Mouse (Mus musculus) right cerebral cortex, adult 18-20 months (tissue): Measurements from ENCODE around the gene Aak1.

Source experiments
- DNase-seq: peaks from one replicate; pipeline ENCODE4 v3.0.0; 2022; ENCODE audit warnings: mixed read lengths

Gene Aak1

DNA sequence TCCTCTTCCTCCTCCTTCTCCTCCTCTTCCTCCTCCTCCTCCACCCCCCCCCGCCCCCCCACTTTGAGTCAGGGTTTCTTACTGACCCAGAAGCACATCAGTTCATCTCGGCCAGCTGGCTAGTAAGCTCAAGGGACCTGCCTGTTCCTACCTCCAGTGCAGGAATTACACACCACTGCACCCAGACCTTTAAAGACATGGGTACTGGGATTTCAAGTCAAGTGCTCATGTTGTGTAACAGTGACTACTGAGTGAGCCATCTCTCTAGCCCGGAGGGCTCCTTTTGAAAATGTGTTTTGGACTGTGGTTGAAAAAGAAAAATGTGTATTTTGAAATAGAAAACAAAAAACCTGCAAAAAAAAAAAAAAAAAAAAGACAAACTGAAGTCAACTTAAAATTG lies 50.6 kb downstream of the Aak1 start:
- no peak for DNase-seq

DNA sequence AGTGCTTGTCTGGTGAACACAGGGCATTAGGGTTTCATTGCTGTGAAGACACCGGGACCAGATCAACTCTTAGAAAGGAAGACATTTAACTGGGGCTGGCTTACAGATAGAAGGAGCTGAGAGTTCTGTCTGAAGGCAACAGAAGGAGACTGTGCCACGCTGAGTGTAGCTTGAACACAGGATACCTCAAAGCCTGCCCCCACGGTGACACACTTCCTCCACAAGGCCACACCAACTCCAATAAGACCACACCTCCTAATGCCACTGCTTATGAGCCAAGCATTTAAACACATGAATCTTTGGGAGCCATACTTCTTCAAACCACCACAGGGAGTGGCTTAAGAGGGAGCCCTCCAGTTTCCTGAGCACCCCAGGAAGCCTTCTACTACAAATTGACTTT lies 51.2 kb downstream of the Aak1 start:
- DNase-seq: no peak

DNA sequence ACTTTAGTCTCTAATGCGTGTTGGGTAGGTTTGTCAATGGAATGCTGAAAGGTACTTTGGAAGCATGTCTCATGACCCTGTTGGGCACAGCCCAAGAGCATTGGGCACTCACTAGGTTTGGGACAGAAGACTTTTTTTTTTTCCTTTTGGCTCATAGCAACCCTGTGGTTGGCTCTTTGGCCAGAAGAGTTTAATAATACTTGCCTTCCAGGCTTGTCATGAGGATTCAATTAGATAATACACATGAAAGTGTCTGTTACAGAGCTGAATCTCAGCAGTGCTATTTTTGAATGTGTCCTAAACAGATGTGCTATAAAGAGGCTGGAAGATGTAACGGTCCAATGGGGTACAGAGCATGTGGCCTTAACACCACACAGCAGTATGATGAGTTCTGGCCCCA lies 56.2 kb downstream of the Aak1 start:
- no peak for DNase-seq

DNA sequence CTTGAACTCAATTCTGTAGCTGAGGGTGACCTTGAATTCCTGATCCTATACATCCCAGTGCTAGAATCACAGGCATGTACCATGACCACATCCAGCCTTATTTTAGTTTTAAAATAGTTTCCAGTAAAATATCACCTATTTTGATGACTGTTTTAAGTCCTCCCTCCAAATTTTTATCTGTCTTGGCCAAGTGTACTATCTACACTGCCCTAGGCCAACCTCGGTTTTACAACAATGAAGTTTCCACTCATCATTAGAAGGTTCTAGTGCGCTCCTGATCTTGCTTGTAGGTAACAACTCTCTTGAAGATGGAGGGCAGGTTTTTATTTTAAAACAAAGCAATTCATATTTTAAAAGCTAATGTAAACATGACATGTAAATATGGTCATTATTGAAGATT lies 57.9 kb downstream of the Aak1 start:
- DNase-seq: no peak

DNA sequence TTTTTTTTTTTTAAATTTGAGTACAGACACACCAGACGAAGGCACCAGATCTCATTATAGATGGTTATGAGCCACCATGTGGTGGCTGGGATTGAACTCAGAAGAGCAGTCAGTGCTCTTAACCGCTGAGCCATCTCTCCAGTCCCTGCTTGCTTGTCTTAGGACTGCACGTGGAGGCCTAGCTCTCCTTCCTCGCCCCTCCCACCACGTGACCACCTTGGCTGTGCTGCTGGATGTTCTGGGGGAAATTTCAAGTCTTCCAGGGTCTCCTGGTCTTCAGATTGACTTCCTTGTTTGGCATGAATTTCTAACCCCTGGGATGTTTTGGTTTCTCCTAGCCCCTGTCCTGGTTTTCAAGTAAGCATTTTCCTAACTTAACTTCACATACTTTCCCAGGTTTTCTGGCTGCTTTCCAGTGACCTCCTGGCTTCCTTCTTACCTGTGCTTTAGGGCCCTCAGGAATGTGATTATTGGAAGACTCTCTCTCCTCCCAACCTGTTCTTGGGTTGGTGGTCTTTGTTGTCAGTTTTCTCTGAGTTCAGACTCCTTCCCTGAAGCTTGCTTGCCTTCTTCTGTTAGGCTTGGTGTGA lies 59.3 kb downstream of the Aak1 start:
- no peak for DNase-seq

DNA sequence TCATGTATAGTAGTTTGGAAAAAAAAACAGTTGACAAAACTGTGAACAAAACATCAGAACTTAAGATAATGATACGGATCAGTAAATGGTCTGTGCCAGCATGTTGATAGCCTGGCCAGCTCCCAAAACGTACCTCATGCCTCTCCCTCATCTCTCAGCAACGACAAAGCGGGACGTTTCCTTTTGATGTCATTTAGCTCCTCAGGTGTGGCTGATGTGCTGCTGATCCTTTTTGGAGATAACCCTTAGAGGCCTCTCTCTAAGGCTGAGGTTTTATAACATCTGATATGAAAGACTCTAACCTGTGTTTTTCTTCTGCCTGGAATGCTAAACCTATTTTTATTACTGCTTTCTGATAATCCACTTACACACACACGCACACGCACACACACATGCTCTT lies 60.6 kb downstream of the Aak1 start:
- DNase-seq: no peak

DNA sequence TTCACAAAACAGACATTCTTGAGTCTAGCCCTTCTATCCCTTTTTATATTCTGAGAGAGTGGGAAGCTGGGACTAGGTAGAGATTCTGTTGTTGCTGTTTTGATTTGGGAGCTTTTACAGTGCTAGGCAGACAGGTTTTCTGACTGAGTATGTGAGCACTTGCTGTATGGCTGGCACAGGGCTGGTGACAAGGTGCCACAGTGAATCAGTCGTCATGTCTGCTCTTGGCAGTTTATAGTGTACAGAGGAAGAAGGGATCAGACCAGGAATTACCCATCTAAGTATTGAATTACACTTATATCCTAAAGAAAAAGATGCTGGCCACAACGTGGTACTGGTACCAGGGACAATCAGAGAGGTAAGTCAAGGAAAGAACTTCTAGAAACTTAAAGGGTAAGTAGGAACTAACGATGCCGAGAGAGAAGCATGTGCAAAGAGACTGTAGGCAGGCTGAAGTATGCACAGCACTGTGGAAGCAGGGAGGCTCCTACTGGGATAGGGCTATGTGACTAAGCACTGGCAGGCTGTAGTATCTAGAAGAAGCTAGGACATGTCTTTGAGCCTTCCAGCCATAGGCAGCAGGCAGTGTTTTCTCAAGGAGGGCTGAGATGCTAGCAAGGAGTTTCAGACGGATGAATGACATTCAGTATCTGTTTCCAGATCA lies 67.0 kb downstream of the Aak1 start:
- DNase-seq: peak; percentile 38

DNA sequence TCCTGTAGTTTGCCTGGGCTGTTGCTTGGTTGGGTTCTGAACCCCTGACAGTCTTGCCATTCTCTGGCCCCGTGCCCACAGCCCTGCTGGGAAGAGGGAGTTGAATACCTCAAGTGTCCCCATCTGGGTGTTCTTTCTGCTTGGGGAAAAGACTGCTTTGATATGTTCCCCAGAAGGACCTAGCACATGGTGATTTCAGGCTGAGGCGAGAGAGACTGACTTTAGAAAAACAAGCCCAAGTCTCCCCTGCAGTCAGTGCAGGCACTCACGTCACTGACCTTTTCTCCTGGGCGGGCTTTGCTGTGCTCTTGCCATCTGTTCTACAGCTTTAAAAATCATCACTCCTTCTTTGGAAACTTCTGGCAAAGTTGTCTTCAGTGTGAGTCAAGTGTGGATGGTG lies 67.9 kb downstream of the Aak1 start:
- DNase-seq: peak; percentile 48

DNA sequence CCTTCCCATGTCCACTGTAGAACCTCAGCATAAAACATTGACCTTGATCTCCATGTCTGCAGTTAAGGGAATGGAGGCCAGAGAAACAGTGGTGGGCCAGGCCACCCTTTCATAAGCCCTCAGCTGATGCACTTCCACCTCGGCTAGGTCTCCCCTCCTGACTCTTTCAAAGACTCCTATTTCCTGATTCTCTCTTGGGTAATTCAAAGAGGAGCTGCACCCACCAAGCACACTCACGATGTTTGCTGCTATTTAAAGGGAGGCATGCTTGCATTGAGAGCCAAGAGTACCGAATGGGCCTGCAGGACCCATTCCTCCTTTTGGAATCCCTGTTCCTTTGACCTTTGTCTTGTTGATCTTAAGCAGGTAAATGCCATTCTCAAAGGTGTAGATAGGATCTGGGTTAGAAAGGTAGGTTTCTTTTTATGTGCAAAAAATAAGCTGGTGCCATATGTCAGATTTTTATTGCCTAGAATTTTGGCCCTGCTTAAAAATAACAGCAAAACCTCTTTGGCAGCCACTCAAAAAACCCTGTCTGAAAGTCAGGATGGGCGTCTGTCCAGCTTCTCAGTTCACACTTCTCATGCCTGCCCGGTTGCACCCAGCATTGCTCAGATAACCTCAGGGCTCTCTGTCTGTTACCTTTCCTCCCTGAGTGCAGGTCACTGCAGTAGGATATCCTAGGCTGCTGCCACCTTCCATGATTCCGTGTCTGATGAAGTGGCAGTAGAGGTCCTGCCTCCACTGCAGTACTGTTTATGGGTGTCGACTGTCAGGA lies 68.9 kb downstream of the Aak1 start:
- no peak for DNase-seq

DNA sequence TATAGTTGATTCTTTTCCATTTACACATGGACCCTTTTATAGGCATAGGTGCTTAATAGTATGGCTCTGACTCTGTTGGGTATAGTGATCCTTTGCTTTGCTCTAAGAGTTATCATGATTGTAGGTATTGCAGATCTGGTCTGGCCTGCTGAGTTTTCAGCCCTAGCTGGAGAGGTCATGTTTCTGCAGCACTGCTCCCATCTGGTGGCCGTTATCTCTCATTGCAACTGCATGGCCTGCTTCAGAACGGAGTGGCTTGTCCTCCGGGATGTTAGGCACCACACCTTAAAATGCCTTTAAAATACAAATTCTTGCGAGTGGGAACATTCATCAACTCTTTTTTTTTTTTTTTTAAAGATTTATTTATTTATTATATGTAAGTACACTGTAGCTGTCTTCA lies 72.6 kb downstream of the Aak1 start:
- DNase-seq: peak; percentile 73

DNA sequence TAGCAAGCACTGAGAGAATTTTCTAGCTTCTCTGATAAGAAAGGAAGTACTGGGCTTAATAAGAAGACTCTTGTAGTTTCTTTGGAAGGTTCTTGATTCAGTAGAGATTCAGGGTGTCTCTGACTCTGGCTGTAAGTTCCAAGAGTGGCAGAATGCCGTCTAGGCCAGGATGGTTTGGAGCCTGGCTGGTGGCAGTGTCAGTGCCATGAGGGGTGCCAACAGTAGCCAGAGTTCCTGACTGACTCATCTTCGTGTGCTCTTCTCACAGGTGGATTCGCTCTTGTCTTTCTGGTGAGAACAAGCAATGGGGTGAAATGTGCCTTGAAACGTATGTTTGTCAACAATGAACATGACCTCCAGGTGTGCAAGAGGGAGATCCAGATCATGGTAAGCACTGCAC lies 75.4 kb downstream of the Aak1 start:
- DNase-seq: no peak

DNA sequence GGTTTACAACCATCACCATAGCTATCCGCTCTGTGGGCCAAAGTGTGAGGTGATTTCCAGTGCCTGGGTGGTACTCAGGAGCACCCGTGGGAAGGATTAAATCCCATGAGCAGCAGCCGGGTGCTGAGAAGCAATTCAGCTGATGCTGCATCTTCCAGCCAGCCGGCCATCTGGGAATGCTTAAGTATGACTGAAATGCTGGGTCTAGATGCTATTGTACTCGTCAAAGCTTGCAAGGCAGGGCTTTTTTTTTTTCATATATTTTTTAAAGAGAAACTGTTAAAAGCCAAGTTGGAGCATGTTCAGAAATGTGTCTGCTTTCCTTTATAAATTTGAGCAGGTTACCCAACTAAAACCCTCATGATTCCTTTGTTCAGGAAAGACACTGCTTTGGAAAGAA lies 85.2 kb downstream of the Aak1 start:
- DNase-seq: peak; percentile 48

DNA sequence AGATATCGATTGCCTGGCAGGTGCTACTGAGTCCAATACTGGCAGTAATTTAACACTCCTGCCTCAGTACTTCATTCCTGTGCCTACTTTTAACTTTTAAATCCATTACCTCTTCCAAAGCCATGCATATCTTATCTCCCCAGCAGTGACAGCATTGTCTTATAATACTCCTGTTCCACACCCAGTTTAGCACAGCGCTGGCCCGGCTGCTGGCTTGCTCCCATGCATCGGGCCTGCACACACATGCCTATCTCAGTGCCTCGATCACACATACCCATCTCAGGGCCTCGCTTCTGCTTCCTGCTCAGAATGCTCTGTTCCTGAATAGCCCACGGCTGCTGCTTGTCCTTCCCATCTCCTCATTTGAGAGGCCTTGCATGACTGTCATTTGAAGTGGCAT lies 90.5 kb downstream of the Aak1 start:
- no peak for DNase-seq

DNA sequence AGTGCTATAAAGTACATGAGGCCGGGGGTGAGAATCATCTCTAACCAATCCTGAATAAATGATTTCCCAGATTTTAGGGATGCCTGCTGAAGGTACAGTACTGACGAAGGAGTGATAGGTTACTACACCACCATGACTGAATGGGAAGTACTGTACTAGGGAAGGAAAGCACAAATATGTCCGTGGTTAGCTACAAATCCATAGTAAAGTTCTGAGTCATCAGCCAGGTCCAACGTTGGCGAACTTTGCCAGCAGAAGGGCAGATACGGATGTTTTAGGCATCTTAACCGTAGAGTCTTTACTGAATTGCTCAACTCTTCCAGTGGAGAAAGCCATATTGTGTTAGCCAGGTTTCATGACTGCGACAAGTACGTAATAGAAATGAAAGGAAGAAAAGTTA lies 91.6 kb downstream of the Aak1 start:
- no peak for DNase-seq

DNA sequence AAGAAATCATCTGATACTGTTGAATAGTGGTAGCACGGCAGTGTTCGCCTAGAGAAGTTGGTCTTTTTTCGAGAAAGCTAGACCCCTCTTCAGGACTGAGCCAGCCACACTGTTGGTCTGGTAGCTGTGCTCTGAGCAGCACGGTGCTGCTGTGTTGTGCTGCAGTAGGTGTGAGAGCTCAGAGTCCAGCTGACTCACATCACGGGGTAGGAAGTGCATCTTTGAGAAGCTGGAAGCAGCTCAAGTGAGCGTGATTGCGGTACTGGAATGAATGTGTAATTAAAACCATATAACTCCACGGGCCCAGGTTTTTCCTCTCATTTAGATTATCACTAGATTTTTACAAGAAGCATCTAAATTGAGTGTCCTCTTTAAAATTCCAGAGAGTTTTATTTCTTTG lies 97.8 kb downstream of the Aak1 start:
- peak; percentile 73 for DNase-seq

DNA sequence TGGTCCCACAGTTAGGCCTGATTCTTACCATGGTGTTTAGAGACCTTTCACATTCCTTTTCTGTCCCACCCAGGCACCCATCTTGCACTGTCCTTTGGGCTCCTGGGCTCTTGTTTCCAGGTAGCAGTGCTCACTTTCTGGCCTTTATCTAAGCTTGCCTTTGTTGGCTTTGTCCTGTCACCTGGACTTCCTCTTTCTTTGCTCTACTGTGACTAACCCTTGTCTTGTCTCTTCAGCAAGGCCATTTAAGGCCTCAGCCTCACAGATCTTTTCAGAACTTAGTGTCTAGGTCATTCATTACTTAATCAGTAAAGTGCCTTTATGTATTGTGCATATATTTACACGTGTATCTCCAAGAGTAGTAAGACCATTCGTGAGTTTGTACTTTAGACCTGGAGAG lies 99.4 kb downstream of the Aak1 start:
- no peak for DNase-seq

DNA sequence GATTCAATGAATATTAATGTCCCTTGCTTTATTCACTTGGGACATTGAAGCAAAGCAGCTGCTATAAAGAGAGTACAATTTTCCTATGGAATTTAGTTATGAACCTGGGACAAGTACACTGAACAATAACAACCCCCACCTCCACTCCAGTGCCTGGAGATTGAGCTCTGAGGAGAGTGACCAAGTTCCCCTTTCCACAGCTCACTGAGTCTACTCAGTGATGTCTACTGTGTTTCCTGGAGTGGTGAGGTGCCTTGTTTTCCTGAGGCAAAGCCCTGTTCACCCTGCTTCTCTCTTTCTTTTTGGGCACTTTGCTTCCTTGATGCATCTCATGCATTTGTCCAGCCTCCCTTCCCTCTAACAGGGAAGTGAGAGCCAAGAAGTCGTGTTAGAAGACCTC lies 100.8 kb downstream of the Aak1 start:
- no peak for DNase-seq

DNA sequence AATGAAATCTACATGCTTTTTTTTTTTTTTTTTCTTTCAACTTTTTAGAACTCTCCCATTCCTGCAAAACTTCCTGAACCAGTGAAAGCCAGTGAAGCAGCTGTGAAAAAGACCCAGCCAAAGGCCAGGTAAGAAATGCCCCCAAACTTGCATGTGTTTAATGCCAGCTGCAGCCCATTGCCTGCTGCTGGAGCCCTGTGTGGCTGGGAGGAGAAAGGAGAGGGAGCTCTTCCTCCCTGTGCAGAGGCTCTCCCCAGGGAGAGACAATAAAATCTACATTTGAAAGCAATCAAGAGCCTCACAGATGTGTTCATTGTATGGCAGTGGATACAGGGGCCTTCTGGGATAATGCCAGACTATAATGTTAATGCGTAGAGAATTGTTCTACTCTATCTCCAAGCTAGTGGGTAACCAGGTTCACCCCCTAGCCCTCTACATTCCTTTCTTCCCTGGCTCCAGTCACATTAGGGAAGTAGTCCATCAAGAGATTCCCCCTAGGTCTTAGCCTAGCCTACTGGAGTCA lies 101.5 kb downstream of the Aak1 start:
- DNase-seq: no peak

DNA sequence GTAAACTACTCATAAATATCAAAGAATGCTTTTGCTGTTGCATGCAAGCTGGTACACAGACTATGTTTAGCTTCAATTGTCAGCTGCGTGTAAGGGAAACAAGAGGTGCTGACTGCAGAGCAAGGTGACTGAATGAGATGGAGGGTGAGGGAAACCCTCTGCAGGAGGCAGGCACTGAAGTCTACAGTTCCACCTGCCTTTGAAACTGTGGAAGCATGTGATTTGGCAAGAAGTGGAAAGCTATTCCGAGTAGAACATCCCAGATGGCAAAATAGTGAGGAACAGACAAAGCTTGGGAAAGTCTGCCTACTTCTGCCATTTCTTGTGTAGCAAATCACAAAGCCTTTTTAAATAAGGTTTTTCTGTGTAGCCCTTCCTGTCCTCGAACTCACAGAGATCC lies 106.4 kb downstream of the Aak1 start:
- peak; percentile 54 for DNase-seq

DNA sequence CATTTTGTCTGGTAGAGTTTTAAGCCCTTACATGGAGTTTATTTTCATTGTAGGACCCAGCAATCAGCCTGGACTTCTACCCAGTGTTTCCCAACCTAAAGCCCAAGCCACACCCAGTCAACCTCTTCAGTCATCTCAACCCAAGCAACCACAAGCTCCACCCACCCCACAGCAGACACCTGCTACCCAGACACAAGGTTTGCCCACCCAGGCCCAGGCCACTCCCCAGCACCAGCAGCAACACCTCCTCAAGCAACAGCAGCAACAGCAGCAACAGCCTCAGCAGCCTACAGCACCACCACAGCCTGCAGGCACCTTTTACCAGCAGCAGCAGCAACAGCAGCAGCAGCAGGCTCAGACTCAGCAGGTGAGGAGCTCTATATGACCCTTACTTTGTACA lies 106.9 kb downstream of the Aak1 start:
- DNase-seq: no peak

DNA sequence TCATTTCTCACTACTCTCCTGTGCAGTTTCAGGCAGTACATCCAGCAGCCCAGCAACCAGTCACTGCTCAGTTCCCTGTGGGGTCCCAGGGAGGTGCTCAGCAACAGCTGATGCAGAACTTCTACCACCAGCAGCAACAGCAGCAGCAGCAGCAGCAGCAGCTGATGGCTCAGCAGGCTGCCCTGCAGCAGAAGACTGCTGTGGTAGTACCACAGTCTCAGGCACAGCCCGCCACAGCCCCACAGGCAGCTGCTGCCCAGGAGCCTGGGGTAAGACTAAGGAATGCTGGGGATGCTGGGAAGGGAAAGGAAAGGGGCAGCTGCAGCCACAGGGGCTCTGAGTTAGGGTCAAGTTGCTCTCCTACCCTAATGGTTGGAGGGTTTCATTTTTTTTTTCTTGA lies 109.7 kb downstream of the Aak1 start:
- no peak for DNase-seq

DNA sequence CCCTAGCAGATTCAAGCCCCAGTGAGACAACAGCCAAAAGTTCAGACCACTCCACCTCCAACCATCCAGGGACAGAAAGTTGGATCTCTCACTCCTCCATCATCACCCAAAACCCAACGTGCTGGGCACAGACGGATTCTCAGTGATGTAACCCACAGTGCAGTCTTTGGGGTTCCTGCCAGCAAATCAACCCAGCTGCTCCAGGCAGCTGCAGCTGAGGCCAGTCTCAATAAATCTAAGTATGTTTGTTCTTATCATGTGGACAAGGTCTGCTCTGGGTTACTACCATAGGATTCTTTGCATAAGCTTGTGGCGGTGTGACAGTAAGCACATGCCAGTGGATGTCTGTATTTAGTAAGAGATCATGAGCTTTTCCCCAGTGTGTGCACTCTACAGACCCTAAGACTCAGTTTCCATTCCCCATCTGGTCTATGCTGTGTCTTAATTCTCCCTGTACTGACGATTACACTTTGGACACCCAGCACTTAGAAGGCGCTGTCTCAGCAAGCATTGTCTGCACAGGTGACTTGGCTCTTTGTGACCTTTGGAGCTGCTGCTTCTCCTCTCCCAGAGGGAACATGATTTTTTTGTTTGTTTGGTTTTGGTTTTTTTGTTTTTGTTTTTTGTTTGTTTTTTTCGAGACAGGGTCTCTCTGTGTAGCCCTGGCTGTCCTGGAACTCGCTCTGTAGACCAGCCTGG lies 114.8 kb downstream of the Aak1 start:
- no peak for DNase-seq

DNA sequence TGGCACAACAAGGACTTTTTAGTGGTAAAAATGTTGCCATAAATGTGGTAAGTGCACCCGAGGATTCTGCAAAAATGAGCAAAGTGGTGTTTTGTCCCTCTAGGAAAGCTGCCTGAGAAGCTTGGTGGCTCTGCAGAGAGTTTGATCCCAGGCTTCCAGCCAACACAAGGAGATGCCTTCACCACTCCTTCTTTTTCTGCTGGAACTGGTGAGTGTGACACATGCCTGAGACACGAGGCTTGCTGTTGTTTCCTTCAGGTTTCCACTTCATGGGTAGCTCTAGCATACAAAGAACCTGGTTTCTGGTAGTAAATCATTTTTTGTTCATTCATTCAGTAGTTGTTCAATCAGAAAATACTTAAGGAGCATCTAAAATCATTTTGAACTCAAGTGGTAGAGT lies 117.8 kb downstream of the Aak1 start:
- peak; percentile 20 for DNase-seq

DNA sequence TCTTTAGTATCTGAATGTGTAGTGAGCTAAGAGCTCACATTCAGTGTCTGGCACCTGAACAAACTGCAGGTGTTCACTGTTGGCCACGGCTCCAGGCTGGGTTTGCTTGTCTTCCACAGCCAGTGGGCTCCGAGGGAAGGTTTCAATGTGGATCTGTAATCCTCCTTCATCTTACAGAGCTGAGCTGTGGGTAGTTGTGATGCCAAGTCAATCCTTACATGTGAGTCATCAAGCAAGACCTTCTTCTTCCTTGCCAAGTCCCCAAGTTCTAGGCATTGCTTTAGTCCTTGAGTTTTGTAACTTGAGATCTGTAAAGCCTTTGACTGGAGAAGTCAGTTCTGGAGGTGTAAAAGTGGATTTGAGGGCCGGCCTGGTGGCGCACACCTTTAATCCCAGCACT lies 124.6 kb downstream of the Aak1 start:
- DNase-seq: peak; percentile 42
